Mouse (Mus musculus) cerebellum, adult 11-12 months (tissue): Measurements from ENCODE around the gene Gemin2.
A peak's percentile ranks its signal among the peaks of the same experiment; 100 is the strongest.
"Not testable (repeated sequence)": the region's sequence is repeated elsewhere in the genome, so short reads cannot be mapped to it uniquely, and the experiment has no call there.

ENCODE experiments used
- DNase-seq: peaks from one replicate; pipeline ENCODE4 v3.0.0; 2022

Gemin2 gene

GRCm38 (mm10) chr12:59013234-59013633, at the start of gene Gemin2:
Gene Gemin2 (plus strand): TSS chr12:59013393.
- peak; percentile 94 for DNase-seq

DNA sequence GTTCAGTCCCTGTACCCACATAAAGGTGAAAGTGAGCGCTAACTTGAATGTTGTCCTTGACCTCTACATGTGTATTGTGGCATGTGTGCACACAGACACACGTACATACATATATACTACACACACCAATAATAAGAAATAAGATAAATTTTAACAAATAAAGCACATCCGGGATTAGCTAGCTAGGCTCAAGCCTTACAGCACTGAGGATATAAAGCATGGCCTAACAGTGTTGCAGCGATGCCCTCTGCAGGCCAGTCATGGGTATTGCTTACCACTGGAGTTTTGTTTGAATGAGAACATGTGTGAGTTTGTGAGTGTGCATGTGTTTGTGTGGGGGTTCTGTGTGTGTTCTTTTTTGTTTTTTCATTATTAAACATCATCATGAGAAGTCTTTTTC, 48.6 kb upstream of the Gemin2 start:
- DNase-seq, result no peak

GRCm38 (mm10) chr12:58976966-58977365, 36.2 kb upstream of the Gemin2 start:
- DNase-seq, result no peak

DNA sequence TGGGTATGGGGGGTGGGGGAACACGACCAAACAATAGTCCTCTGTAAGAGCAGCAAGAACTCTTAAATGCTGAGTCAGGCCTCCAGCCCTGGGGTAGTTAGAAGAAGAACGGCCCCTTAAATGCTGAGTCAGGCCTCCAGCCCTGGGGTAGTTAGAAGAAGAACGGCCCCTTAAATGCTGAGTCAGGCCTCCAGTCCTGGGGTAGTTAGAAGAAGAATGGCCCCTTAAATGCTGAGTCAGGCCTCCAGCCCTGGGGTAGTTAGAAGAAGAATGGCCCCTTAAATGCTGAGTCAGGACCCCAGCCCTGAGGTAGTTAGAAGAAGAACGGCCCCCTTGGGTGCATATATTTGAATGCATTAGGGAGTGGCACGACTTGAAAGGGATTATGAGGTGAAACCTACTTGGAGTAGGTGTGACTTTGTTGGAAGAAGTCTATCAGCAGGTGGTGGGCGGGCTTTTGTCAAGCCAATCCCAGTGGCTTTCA, 32.0 kb upstream of the Gemin2 start:
- DNase-seq, result not testable (repeated sequence)

GRCm38 (mm10) chr12:58985766-58986165, 27.4 kb upstream of the Gemin2 start:
- DNase-seq, result no peak

DNA sequence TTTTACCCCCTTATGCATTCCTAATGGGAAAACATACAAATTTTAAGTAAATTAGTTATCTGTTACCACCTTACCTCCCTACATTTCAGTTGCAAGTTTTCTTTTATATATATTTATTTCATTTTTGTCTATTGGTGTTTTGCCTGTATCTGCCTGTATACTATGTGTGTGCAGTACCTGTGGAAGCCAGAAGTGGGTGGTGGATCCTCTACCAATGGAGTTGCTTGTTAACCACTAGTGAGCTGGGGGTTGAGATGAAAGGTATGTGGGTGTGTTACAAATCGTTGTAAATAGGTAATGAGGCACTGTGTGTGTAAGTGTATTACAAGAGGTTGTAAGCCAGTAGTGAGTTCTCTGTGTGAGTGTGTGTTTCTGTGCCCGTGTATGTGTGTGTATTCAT, 2.7 kb upstream of the Gemin2 start:
- no peak for DNase-seq

GRCm38 (mm10) chr12:59011275-59011843, 1.8 kb upstream of the Gemin2 start:
- no peak for DNase-seq

DNA sequence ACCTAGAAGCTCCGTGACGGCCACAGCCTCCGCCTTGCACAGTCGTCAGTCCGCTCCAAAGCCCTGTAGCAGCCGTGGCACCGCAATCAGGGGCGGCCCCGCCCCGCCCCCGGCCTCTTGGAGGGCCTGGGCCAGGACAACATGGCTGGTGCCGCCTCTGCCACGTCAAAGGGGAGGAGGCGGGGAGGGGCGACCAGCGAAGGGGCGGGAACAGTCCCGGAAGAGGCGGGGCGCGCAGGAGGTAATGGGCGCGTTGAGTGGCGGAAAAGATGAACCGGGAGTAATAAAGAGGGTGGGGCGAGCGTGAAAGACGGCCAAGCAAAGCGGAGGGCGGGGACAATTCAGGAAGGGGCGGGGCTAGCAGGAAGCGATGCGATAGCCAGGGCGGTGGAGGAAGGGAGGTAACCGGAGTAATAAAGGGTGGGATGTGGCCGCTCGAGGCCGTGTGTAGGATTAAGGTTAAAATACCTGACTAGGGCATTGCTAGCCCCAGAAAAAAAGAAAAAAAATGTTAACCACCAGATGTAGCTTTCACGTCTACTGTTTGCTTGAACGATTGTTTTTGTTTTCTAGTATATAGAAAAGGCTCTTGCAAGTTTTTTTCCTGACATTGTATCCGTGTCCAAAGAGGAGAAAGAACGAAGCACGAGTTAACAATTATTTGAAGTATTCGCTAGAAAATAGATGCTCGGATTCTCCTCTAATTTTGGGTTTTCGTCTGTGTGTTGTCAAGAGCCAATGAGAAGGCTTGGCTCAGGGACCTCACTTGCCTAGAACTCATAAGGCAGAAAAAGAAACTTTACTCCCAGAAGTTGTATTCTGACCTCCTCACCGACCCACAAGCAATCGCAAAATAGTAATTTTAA, 1.1 kb upstream of the Gemin2 start, which contains the start of gene Sec23a:
Gene Sec23a, minus strand, starts transcription at position 174 of the 866 bp plus-strand sequence.
- DNase-seq, result peak; percentile 99

- peak; percentile 9 for DNase-seq
These were observed 492 bp upstream of the Gemin2 start for GRCm38 (mm10) chr12:59012710-59013091.

GRCm38 (mm10) chr12:59017970-59018369, 4.8 kb downstream of the Gemin2 start:
- DNase-seq, result no peak

DNA sequence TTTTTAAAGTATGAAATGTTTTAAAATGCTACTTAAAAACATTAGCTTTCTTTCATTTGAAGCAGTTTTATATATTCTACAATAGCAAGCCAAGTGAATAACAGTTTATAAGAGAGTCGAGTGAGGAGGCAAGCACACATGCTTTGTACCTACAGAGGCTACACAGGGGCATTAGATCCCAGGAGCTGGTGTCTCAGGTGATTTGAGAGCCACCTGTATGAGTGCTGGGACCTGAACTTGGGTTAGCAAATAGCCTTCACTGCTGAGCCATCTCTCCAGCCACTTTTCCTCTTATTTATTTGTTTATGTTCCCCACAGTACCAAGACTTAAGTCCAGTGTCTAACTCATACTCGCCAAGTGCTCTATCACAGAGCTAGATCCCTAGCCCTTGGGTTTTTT, 6.7 kb downstream of the Gemin2 start:
- DNase-seq, result no peak

DNA sequence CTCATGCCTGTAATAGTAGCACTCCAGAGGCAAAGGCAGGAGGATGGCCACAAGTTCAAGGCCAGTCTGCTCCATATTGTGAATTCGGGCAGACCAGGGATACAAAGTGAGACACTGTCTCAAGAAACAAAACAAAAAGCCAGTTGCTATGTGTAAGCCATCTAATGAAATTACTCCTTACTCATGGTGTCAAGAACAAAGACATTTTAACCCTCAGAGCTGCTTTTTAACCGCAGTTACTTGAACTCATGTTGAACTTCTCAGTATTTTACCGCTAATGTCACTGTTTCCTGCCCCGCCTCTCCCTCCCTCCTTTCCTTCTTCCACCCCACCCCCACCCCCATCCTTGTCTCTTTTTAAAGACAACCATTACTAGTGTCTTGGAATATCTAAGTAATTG, 8.1 kb downstream of the Gemin2 start:
- DNase-seq, result no peak

DNA sequence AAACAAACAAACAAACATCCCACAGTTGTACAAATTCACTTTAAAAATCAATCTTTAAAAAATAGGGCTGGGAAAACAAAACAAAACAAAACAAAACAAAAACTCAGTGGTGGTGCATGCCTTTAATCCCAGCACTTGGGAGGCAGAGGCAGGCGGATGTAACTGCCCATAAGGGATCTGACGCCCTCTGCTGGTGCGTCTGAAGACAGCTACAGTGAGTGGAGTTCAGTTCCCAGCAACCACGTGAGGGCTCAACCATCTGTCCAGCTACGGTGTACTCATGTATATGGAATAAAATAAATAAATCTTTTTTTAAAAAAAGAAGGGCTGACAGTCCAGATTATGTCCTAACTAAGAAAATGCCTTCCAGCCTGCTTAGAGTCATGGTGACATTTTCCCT, 18.9 kb downstream of the Gemin2 start:
- DNase-seq, result no peak

GRCm38 (mm10) chr12:59039162-59039970, 26.2 kb downstream of the Gemin2 start:
- no peak for DNase-seq

- no peak for DNase-seq
These were observed 27.0 kb downstream of the Gemin2 start for GRCm38 (mm10) chr12:59039971-59040844.

DNA sequence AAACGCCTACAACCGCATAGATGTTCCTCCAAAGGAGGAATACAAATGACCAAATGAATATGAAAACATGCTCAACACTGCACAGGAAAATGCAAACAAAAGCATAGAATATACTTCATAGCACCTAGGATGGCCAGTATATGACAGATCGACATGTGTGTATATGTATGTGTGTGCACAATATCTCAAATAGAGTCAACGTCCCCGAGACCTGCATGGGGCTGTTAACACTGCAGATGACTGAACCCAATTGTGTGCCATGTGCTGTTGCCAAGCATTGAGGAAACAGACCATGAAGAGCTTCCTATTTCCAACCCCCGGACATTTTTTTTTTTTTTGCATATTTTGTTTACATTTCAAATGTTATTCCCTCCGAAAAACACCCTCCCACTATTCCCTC, 27.7 kb downstream of the Gemin2 start:
- no peak for DNase-seq

DNA sequence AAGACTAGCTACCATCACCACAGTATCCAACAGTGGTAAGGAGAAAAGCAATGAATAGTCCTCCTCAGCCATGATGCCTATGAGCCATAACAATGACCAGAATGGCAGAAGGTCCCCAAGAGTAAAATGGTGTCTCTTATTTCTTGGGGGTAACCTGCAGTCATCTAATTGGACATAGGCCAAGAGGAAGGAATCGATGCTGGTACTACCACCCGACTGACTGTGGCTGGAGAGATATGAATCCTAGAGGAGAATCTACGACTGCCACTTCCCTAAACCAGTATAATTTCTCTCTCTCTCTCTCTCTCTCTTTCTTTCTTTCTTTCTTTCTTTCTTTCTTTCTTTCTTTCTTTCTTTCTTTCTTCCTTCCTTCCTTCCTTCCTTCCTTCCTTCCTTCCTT, 39.3 kb downstream of the Gemin2 start:
- DNase-seq, result no peak

DNA sequence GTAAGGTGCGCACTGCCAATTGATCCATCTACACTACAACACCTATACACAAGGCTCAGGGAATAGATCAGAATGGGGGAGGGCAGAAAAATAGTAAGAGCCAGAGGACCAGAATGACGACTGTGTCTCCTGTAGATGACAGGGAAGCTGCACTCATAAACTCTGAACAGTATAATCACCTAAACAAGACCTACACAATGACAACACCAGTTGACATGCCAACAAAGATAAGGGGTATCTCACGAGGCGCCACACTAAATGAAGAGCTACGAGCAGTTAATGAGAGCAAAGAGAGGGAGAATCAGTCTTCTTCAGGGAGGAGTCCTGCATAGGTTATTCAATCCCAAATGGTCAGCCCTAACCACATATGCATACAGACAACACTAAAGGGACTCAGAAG, 40.0 kb downstream of the Gemin2 start:
- DNase-seq, result no peak

DNA sequence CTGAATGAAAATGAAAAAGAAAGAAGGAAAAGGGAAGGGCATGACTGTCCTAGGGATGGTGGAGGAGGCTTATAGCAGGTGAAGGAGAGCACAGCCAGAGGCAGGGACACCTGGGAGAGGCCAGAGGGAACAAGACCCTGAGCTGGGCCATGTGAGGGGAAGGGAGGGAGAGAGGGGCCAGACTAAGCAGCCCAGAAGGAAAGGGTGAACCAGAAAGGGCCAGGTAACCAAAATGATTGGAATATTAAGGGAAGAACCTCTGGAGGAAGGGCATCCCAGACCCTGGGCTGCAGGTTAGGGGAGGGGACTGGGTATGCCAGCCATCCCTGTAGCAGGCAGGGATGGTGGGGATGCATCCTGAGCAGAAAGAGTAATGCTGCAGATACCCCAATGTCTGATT, 40.8 kb downstream of the Gemin2 start:
- DNase-seq, result no peak

DNA sequence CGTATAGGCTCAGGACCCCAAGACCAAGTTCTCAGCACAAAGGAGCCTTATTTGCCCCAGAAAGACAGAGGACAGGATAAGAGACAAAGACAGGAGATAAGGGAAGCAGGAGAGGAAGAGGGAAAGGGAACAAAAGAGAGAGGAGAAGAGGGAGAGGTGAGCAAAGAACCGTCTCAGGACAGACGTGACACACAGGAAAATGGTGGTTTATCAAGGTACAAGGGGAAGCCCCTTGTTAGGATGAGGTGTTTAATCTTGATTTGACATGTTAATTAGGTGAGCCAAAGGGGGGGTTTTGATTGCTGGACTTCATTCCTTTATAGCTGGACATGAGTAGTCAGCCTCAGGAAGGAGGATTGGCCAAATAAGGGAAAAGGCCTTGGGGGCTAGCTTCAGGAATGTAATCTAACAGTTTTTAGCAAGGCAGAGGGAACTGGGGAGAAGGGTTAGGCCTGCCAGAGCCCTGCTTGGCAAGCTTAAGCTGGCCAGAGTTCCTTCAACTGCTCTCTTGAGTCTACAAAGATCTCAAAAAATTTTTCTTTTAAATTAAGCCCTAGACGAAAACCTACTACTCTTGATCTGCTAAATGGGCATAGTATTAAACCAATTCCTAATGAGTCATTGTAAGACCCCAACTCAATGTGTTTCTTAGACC, 42.1 kb downstream of the Gemin2 start:
- DNase-seq, result no peak

- DNase-seq, result no peak
These were observed 43.0 kb downstream of the Gemin2 start for GRCm38 (mm10) chr12:59056222-59056621.

DNA sequence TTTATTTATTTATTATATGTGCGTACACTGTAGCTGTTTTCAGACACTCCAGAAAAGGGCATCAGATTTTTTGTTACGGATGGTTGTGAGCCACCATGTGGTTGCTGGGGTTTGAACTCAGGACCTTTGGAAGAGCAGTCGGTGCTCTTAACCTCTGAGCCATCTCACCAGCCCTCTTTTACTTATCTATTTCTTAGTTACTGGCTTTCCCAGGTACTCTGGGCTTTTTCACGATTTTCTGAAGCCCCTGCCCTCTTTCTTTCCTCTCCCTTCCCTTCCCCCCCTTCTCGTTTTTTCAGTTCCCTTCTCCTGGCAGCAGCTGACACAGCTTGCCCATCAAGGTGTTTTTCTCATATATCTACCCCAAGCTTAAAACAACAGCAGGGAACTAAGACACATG, 45.0 kb downstream of the Gemin2 start:
- DNase-seq, result not testable (repeated sequence)
